Mouse (Mus musculus) embryo, embryonic 10.5 days (tissue): ENCODE data around the gene Ranbp17.
A peak's percentile ranks its signal among the peaks of the same experiment; 100 is the strongest.

Experiments
- DNase-seq: peaks from one replicate; pipeline ENCODE4 v3.0.0-alpha.2; 2015; ENCODE audit warnings: low spot score

Ranbp17 gene

DNA sequence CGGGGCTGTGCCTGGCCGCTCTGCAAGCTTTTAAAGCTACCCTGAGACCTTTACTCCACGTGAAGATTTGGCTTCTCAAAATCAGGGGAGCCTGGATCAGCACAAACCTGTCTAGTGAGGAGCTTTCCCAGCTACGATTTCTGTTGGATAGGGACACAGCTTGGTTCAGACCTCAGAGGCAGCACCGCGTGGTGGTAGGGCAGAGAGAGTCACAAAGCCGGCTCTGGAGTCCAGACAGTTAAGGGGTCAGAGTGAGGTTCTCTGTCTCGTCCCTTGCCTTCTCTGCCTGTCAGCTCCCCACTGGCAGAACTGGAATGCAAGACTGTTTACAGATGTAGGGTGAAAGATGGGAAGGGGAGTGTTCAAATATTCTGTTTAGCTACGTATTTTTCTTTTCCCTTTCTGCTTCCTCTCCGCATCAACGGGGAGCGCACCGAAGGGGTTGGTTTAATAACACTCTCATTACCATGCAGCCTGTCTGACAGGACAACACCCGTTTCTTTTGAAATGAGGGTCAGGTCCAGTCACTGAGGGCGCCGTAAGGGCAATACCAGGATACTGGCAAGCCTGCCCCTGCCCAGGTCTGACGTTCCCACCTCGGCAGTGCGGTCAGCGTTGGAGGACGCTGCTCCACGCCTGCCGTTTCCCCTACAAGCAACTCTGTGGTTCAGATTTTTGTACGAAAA lies 317.0 kb downstream of the Ranbp17 start:
- peak; percentile 67 for DNase-seq

DNA sequence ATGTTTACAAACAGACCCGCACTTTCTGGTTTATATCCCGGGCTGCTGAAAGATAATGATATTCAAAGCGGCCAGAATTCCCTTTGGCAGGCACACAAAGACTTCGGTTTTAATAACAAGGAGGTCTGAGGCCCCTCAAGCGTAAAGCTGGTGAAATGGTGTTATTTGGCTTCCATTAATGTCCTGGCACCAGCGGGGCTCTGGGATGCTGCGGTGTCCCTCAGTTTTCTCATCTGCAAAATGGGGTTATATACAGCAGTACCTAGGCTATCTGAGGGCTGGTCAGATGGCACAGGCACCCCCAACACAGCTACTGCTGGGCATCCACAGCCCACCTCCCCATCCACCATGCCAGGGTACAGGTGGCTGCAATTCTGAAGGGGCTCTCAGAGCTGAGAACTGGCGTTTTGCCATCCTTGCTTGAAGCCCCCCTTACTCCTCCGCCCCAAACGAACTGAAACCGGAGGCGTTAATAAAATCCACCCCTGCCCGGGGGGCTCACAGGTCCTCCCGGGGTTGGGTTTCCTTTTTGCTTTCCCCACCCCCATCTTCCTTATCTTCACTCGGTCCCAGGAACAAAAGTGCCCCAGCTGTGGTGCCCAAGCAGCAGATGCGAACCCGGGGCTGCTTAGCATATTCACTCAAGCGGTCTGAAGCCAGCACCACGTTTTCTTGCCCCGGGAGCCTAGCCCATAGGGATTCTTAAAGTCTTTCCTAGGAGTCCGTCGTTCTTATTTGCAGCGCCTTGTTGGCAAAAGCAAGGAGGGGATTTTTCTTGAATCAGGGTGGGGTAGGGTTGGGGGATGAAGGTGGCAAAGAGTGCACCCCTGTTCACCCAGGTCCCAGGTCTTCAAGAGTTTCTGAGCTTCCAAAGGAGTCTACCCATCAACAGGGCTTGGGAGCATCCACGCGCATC lies 317.8 kb downstream of the Ranbp17 start:
- peak; percentile 38 for DNase-seq

DNA sequence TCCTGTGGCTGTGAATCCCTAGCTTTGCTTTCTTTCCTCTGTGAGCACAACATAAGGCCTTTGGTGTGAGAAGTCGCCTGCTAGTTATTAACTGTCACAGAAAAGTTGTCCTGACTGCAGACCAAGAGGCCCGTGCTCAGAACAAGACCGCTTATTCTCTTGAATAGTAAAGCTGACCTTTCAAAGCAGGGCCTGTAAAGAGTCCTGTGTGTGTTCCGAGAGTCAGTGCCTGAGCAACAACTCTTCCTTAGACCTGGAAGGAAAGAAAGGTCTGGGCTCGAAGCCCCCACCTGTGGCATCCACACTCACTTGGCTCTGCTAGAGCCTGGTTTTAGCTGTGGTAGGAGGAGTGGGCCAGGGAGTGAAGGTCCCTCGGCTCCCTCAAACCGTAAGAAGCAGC lies 318.5 kb downstream of the Ranbp17 start:
- DNase-seq, result peak; percentile 21

DNA sequence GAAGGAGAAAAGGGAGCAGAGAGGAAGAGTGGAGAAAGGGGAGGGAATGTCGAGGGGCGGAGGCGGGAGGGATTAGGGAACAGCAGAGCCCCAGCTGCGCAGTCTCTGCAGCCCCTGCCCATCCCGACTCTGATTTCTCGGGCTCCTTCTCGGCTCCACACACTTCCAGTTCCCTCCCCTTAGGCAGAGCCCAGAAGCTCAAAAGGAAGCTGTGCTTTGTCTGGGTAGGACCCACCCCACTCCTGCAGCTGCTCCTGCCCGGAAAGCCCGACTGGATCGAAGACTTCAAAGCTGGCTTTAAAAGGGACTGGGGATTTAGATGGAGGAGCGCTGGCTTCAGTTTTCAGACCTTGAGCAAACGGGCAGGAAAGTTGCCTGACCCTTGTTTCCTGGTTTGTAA lies 319.9 kb downstream of the Ranbp17 start:
- peak; percentile 59 for DNase-seq

DNA sequence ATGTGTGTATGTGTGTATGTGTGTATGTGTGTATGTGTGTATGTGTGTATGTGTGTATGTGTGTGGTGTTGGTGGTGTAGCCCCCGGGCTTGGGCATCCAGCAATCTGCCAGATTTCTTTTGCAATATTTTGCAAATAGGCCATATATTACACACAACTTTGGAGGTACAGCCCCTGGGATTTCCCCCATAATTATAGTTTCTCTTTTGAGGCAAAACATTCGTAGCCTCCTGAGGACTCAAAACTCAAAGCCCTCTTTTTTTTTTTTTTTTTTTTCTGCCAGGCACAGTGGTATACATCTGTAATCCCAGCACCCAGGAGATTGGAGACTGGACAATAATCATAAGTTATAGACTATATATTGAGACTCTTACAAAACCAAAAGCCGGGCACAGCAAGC lies 331.7 kb downstream of the Ranbp17 start:
- no peak for DNase-seq

DNA sequence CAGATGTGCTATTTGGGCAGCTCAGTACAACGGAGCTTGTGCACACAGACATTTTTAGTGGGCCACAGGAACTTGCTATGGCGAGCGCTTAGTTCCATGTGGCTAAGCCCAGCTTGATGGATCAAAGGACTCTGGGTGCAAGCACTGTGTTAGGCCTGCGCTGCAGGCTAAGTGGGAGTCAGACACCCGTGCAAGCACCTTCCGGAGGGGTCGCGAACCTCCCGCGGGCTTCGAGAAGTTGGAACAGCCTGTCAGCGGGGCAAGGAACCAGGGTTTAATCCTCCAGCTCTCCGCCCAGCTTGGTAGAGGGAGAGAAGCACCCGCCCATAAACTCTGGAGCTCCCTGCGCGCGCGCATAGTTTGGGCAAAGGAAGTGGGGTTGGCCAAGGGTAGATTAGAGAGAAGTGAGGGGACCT lies 332.8 kb downstream of the Ranbp17 start:
- DNase-seq, result peak; percentile 61

DNA sequence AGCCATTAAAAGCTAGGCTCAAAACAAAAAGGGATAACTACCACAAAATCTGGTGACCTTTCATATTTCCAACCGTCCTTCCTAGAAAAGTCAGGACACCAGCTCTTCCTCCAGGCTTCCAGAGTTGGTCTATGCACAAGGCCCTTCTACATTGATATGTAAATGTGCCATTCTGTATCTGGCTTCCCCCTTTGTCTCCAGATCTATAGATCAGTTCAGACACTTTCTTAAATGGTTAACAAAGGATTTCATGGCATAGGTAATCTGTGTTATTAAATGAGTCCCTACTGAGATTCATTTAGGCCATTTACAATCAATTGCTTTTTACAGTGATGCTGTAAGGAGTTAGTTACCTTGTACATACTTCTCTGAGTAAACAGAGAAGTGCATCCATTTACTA lies 333.7 kb downstream of the Ranbp17 start:
- DNase-seq, result no peak

DNA sequence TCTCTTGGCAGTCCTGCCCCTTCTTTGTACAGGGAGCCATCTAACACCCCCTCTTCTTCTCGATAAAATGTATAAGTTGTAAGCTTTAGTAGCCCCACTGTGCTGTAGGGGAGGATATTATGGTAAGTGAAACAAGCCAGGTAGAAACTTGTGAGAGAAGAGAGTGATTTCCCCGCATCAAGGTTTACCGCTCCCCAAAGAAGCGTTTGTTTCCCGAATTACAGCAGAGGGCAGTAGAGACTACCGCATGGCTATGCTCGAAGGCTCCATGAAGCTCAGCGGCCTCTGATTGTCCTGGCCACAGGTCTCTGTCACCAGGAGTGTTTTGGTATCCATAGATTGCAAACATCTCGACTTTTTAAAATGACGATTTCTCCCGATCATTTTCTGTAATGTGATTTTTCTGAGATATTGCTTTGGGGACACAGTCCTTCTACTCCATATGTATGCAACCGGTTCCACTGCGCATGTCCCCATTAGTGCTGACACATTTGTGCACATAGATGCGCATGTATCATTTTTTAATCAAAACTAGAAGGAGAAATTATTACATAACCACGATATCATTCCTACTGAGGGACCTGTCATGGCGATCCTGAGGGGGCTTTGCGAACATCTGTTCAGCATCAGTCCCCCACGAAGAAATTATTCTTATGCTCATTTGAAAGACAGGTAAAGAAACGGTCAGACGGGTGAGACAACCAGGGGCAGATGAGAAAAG lies 336.9 kb downstream of the Ranbp17 start:
- peak; percentile 84 for DNase-seq

DNA sequence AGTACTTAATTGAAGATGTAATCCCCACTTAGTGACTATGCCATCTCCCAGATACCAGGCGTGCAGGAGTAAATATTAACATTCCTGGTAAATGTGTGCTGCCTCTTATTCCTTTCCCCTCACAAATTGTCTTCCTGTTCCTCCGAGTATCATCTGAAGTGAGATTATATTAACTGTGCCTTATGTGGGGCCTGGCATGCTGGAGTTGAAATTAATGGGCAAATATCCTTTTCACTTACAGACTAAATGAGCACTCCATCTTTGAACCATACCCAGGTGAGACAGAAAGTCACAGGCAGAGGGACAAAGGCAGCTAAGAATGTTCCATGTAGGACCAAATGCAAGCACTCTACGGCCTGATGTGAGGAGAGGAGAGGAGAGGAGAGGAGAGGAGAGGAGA lies 337.8 kb downstream of the Ranbp17 start:
- DNase-seq, result no peak

DNA sequence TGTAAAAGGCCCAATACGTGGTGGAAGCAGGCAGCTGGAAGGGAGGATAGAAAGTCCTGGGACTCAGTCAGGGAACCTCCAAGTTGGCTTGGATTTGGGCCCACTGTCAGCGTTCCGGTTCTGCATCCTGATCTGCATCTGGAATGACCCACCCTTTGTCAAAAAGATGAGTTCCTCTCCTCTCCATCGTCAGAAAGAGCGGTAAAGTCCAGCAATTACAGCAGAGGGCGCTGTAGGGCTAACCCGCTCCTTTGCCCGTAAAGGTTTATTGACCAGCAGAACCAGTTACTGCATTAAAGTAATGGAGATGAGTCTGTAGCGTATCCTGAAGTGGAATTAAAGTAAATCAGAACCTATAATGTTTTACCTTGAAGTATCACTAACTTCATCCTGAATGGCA lies 343.1 kb downstream of the Ranbp17 start:
- peak; percentile 79 for DNase-seq

DNA sequence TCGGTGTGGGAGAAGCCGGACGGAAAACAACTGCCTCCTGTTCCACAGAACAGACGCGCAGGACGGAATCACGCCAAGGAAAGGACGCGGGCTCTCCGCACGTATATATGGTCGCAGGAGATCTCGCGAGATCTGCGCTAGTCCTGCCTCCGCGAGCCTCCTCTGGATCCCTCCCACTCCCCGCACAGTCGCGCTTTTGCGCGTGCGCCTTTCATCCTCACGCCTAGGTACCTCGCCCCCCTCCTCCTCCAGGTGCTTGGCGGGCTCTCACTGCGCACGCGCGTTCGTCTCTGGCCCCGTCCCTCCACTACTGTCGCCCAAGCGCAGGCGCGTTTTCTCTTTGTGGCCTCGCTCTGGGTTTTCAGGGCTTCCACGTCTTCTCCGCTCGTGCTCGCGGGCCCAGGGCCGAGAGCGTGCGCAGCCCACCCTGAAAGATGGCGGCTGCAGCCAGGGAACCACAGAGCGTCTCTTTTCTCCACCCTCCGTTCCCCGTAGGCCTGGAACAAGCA lies 350.5 kb downstream of the Ranbp17 start, which contains the start of gene Npm1:
TSS of gene Npm1 (minus strand) at position 209 of the 509 bp plus-strand sequence.
- peak; percentile 100 for DNase-seq

DNA sequence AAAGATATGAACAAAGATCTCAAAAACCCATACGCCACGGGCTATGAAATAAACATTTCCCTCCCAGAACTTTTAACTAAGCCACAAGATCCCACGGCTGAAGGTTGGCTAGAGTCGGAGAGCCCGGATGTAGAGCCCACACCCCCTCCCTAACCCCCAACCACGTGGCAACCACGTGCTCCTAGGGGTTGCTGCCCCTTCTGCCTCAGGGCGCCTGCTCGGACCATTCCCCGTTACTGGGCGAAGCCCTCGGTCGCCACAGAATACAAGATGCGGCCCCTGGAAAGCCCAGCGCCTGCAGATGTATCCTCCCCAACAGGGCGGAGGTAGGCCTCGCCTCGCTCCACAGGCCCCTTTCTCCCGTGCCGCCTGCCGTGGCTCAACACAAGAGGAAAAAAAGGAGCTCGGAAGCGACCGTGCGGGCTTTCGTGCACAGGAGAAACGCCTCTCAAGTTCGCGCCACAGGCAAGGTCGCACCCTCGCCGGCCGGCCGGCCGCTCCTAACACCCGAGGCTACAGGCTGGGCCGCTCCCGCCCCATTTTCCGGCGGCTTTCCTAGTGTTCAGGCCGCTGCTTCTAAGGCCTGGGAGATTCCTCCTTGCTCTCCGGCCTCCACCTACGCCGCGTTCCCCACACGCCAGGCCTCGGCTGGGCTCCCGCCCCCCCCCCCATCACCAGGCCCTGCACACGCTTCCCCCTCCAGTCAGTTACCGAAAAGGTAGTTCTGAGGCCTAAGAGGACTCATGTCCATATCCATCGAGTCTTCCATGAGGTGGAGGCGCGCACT lies 351.1 kb downstream of the Ranbp17 start:
- DNase-seq, result peak; percentile 88
